Mouse (Mus musculus): ENCODE measurements around the gene Marcksl1. TPM values are rescaled to one million over a fixed set of nuclear protein-coding genes. Genes with fewer than 3 reads are reported as not detected.

Marcksl1 gene
- total RNA-seq, 1 experiment from 2014 or later: 68.3 TPM

GRCm38 (mm10) chr4:129558321-129558955 is 45.1 kb downstream of the Marcksl1 start:
- no peak for DNase-seq

- no peak for DNase-seq
Observed at GRCm38 (mm10) chr4:129561184-129561583, 47.8 kb downstream of the Marcksl1 start.

- no peak for DNase-seq
Observed at GRCm38 (mm10) chr4:129563718-129564117, 50.3 kb downstream of the Marcksl1 start.

GRCm38 (mm10) chr4:129565139-129565538 is 51.8 kb downstream of the Marcksl1 start:
- DNase-seq: no peak

Small RNAs within 50 kb of the gene (microRNA-seq; reads per million reads assigned to microRNA genes)
- gene Mir8119: 0 reads per million in 2 experiments

Other genes starting within 250 kb of the Marcksl1 start
- gene Sync, start 226.0 kb upstream of the Marcksl1 start, total RNA-seq (2021): 0.61 and 0.86 TPM in 2 replicates
- gene Rbbp4, start 178.2 kb upstream of the Marcksl1 start, total RNA-seq (2021): 76.8 and 152 TPM in 2 replicates
- gene Zbtb8os, start 177.9 kb upstream of the Marcksl1 start, total RNA-seq (2021): 42.7 and 59.1 TPM in 2 replicates
- 7.0 and 8.7 TPM in 2 replicates for gene Zbtb8a, start 135.5 kb upstream of the Marcksl1 start, total RNA-seq (2021)
- 0.18 and 0.48 TPM in 2 replicates for gene Zbtb8b, start 72.7 kb upstream of the Marcksl1 start, total RNA-seq (2021)
- 70.2 and 81.0 TPM in 2 replicates for gene Bsdc1, start 52.0 kb upstream of the Marcksl1 start, total RNA-seq (2021)
- gene Tssk3, start 22.6 kb upstream of the Marcksl1 start, total RNA-seq (2021): not detected in 2 replicates
- not detected in 2 replicates for gene Fam229a, start 22.4 kb upstream of the Marcksl1 start, total RNA-seq (2021)
- 48.0 and 54.5 TPM in 2 replicates for gene Hdac1, start 29.1 kb downstream of the Marcksl1 start, total RNA-seq (2021)
- 3.7 and 4.3 TPM in 2 replicates for gene Lck, start 60.1 kb downstream of the Marcksl1 start, total RNA-seq (2021)
- 33.5 and 35.2 TPM in 2 replicates for gene Fam167b, start 65.0 kb downstream of the Marcksl1 start, total RNA-seq (2021)
- gene Eif3i, start 87.1 kb downstream of the Marcksl1 start, total RNA-seq (2021): 167 and 171 TPM in 2 replicates
- 96.3 and 111 TPM in 2 replicates for gene Tmem234, start 87.1 kb downstream of the Marcksl1 start, total RNA-seq (2021)
- gene Dcdc2b, start 100.7 kb downstream of the Marcksl1 start, total RNA-seq (2021): 2.0 TPM in 1 of 2 replicates, not detected in the other
- gene Iqcc, start 105.5 kb downstream of the Marcksl1 start, total RNA-seq (2021): 39.3 and 45.6 TPM in 2 replicates
- 41.2 and 52.2 TPM in 2 replicates for gene Ccdc28b, start 110.4 kb downstream of the Marcksl1 start, total RNA-seq (2021)
- gene Txlna, start 127.5 kb downstream of the Marcksl1 start, total RNA-seq (2021): 64.1 and 76.6 TPM in 2 replicates
- 80.1 and 95.8 TPM in 2 replicates for gene Kpna6, start 159.2 kb downstream of the Marcksl1 start, total RNA-seq (2021)
- 10.1 and 14.8 TPM in 2 replicates for gene Tmem39b, start 183.3 kb downstream of the Marcksl1 start, total RNA-seq (2021)
- gene Khdrbs1, start 228.7 kb downstream of the Marcksl1 start, total RNA-seq (2021): 81.6 and 89.4 TPM in 2 replicates